Mouse (Mus musculus) lung, postnatal 25 days (tissue): ENCODE measurements around the gene 4930523C07Rik.
A peak's percentile ranks its signal among the peaks of the same experiment; 100 is the strongest.

ENCODE experiments used
- DNase-seq: peaks from one replicate; pipeline ENCODE4 v3.0.0; 2022; ENCODE audit warnings: low spot score

4930523C07Rik gene

DNA sequence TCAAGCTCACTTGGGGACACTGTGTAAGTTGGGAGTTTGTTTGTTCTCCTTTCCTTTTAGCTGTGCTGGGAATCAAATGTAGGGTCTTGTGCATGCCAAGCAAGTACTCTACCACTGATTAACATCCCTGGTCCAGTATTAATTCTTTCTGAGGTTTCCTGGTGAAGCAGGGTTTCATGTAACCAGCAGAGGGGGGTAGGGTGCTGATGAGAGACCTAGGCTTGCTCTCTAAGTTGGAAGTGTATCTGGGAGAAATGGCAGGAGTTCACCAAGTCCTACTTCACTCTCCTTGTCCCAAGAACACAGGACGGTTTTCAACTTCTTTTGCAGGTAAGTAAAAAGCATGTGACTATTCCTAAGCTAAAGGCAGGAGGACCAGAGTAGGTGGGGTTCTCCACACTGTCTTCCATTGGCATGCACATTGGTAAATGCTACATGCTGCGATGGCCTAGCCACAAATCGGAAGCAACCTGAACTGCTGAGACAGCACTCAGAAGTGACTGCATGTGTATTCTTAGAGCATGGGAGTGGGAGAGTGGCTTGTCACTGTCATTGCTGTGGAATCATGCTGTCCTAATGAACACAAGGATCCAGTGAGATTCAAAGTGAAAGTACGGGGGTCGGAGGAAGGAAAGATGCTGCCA lies 55.6 kb downstream of the 4930523C07Rik start:
- peak; percentile 14 for DNase-seq

- no peak for DNase-seq
Measured at GRCm38 (mm10) chr1:160100996-160101395, 56.8 kb downstream of the 4930523C07Rik start.

- peak; percentile 24 for DNase-seq
Measured at GRCm38 (mm10) chr1:160105426-160105825, 61.2 kb downstream of the 4930523C07Rik start.

- no peak for DNase-seq
Measured at GRCm38 (mm10) chr1:160108604-160109003, 64.4 kb downstream of the 4930523C07Rik start.

DNA sequence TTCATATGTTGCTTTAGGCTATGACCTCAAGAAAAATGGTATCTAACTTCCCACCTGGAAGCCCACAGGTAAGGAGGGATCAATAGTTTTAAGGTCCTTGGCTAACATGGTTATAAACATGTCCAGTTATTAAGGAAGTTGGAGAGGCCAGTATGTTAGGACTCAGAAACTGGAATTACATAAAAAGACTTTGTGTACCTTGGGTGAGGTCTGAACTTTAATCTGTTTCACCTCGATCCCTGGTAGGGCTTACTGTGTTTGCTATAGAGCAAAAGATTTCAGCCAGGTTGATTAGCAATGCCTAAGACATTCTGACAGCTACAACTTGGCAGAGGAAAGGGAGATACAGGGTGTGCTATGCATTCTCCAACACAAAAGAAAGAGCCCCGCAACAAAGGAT lies 79.8 kb downstream of the 4930523C07Rik start:
- DNase-seq, result no peak
